Mouse (Mus musculus) CH12.LX (cell line): ENCODE measurements around the gene Rb1.

Experiments used
- CTCF ChIP-seq, 2 experiments: IDR thresholded peaks in 1 of 2; conservative IDR thresholded peaks in 1 of 2; 2 replicates each; pipeline ENCODE4 v1.5.1; 2011 to 2012; ENCODE audit warnings: low read depth in 2 of 2, low read length in 2 of 2, improper control_type of control experiment in 1 of 2, inconsistent platforms in 1 of 2, mild to moderate bottlenecking in 1 of 2, moderate library complexity in 1 of 2
- E2F4 ChIP-seq: IDR thresholded peaks from 2 replicates; pipeline ENCODE4 v1.6.1; 2011; ENCODE audit warnings: low read depth, low read length, improper control_type of control experiment; ENCODE audit not compliant: insufficient replicate concordance
- ELF1 ChIP-seq: IDR thresholded peaks from 2 replicates; pipeline ENCODE4 v1.6.1; 2014; ENCODE audit warnings: low read depth, mild to moderate bottlenecking, inconsistent platforms, low read length, improper control_type of control experiment
- EP300 ChIP-seq: IDR thresholded peaks from 2 replicates; pipeline ENCODE4 v1.6.1; 2011; ENCODE audit warnings: low read length, improper control_type of control experiment
- ETS1 ChIP-seq: conservative IDR thresholded peaks from 2 replicates; pipeline ENCODE4 v1.6.1; 2012; ENCODE audit warnings: low read depth, mild to moderate bottlenecking, inconsistent platforms, low read length, improper control_type of control experiment, moderate library complexity
- IRF4 ChIP-seq: IDR thresholded peaks from 2 replicates; pipeline ENCODE4 v1.6.1; 2014; ENCODE audit warnings: low read depth, mild to moderate bottlenecking, inconsistent platforms, low read length, improper control_type of control experiment
- KAT2A ChIP-seq: IDR thresholded peaks from 2 replicates; pipeline ENCODE4 v1.6.1; 2012; ENCODE audit warnings: low read length, improper control_type of control experiment, inconsistent platforms; ENCODE audit not compliant: insufficient replicate concordance
- MEF2A ChIP-seq: IDR thresholded peaks from 2 replicates; pipeline ENCODE4 v1.6.1; 2014; ENCODE audit warnings: low read depth, mild to moderate bottlenecking, inconsistent platforms, low read length, improper control_type of control experiment, borderline replicate concordance
- MYC ChIP-seq: IDR thresholded peaks from 2 replicates; pipeline ENCODE4 v1.6.1; 2011; ENCODE audit warnings: low read depth, mild to moderate bottlenecking, improper control_type of control experiment, low read length
- POLR2A ChIP-seq: IDR thresholded peaks from 2 replicates; pipeline ENCODE4 v1.6.1; 2011; ENCODE audit warnings: low read depth, mild to moderate bottlenecking, improper control_type of control experiment, low read length
- UBTF ChIP-seq: IDR thresholded peaks from 2 replicates; pipeline ENCODE4 v1.6.1; 2012; ENCODE audit warnings: low read depth, mild to moderate bottlenecking, inconsistent platforms, low read length, improper control_type of control experiment, moderate library complexity
- USF1 ChIP-seq: IDR thresholded peaks from 2 replicates; pipeline ENCODE4 v1.6.1; 2014; ENCODE audit warnings: low read depth, mild to moderate bottlenecking, inconsistent platforms, low read length, improper control_type of control experiment

GRCm38 (mm10) chr14:73366278-73366677 is 40.7 kb upstream of the Rb1 start:
- no peak for TF ChIP-seq POLR2A
- no peak for TF ChIP-seq MEF2A
- no peak for TF ChIP-seq UBTF
- TF ChIP-seq MYC = no peak
- TF ChIP-seq CTCF (conservative IDR thresholded peaks at IDR 0.05 in 1 of 2, IDR thresholded peaks at IDR 0.05 in 1 of 2; ENCODE audit: low read depth in 2 of 2, low read length in 2 of 2) = no peak
- TF ChIP-seq E2F4 = no peak
- no peak for TF ChIP-seq USF1
- no peak for TF ChIP-seq IRF4
- TF ChIP-seq ETS1 = no peak
- TF ChIP-seq EP300 = no peak
- TF ChIP-seq ELF1 = no peak
- no peak for TF ChIP-seq KAT2A
